Mouse (Mus musculus) kidney, adult 2 months (tissue): ENCODE results near the gene Mecom.

Source experiments
- CTCF ChIP-seq: fragments of 200-500 bp; conservative IDR thresholded peaks from 2 replicates; pipeline ENCODE4 v1.5.1; 2011; ENCODE audit warnings: low read depth, mild to moderate bottlenecking, control low read depth, low read length, moderate library complexity, mixed read lengths; ENCODE audit not compliant: insufficient read depth, insufficient read length
- POLR2A ChIP-seq: fragments of 200-500 bp; IDR thresholded peaks from one replicate; pipeline ENCODE4 v1.6.1; 2011; ENCODE audit warnings: low read depth, low read length, control low read depth

DNA sequence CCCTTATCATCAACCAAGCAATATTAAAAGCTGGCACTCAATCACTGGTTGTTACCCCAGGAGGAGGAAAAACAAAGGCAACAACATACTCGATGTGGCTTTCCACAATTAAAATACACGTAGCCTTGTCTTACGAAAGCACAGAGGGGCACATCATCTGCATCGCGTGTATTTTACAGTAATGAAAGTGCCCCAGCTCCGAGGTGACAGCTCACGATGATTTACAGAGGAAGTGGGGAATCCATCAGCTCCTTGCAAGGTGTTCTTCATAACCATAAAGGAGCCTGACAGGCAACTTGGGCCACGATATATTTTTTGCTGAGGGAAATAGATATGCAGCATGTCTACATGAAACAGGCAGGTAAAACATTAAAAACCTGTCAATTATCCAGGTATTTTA is 341.7 kb downstream of the Mecom start:
- TF ChIP-seq CTCF (no peak), POLR2A (no peak)
